Mouse (Mus musculus) heart, postnatal 0 days (tissue): ENCODE data around the gene Skap2.

ENCODE experiments used
- CTCF ChIP-seq: IDR thresholded peaks from 2 replicates; pipeline ENCODE4 v1.5.1; 2016; ENCODE audit warnings: antibody characterized with exemption, control low read depth, low read depth
- EP300 ChIP-seq: IDR thresholded peaks from 2 replicates; pipeline ENCODE4 v1.6.1; 2016; ENCODE audit warnings: antibody characterized with exemption, low read depth

DNA sequence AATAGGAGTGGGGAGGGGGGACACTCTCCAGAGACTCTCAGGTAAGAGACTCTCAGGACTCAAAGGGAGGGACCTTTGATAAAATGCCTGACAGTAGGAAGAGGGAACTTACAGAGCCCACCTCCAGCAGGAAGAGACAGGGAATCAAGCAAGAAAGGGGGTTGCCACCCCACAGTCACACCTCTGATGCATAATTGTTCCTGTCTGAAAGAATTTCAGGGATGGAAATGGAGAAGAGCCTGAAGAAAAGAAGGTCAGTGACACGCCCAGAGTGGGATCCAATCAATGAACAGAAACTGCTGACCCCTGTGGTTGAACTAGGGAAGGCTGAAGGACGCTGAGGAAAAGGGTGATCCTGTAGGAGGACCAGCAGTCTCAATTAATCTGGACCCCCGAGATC, 85.2 kb downstream of the Skap2 start:
- no peak for TF ChIP-seq CTCF
- no peak for TF ChIP-seq EP300
